Mouse (Mus musculus) stomach, postnatal 0 days (tissue): ENCODE results near the gene Nkiras1.
"Not testable (repeated sequence)": the region's sequence is repeated elsewhere in the genome, so short reads cannot be mapped to it uniquely, and the experiment has no call there.

ENCODE experiments used
- CTCF ChIP-seq: IDR thresholded peaks from 2 replicates; pipeline ENCODE4 v1.5.1; 2016; ENCODE audit warnings: antibody characterized with exemption, low read depth, mild to moderate bottlenecking, moderate library complexity
- EP300 ChIP-seq: optimal IDR thresholded peaks from 2 replicates; pipeline ENCODE3; 2016; ENCODE audit warnings: antibody characterized with exemption

DNA sequence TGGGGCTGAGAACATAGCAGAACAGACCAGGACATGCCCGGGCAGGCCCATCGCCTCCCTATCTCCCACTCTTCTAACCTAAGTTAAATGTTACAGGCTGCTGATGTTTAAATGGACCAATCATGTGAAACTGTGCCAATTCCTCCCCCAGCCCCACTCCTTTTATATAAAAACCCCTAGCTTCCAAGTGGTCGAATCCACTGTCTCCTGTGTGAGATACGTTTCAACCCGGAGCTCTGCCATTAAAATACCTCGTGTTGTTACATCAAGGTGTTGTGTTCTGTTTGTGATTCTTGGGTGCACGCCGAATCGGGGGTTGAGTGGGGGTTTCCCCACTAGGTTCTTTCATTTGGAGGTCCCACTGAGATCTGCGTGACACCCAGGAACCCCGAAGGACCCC lies 45.5 kb upstream of the Nkiras1 start:
- TF ChIP-seq CTCF, EP300: not testable (repeated sequence)
